Mouse (Mus musculus) myocyte (in vitro differentiated cells): ENCODE results near the gene Vps52.

Experiments
- CEBPB ChIP-seq: IDR thresholded peaks from 2 replicates; pipeline ENCODE4 v1.6.1; 2011; ENCODE audit warnings: mild to moderate bottlenecking, moderate library complexity; ENCODE audit not compliant: poor library complexity, insufficient read depth, severe bottlenecking
- E2F4 ChIP-seq: IDR thresholded peaks from one replicate; pipeline ENCODE4 v1.6.1; 2011; ENCODE audit warnings: mild to moderate bottlenecking, control low read depth, moderate library complexity; ENCODE audit not compliant: insufficient read depth
- MAX ChIP-seq: IDR thresholded peaks from one replicate; pipeline ENCODE4 v1.6.1; 2011; ENCODE audit warnings: low read depth, mild to moderate bottlenecking, control low read depth
- MYOD1 ChIP-seq, 3 experiments: IDR thresholded peaks; one replicate each; pipeline ENCODE4 v1.6.1; 2011; ENCODE audit warnings: control low read depth in 2 of 3, low read depth in 2 of 3, mild to moderate bottlenecking in 2 of 3, moderate library complexity in 1 of 3; ENCODE audit not compliant: insufficient read length in 2 of 3, control insufficient read depth in 1 of 3
- MYOG ChIP-seq, 3 experiments: IDR thresholded peaks; one replicate each; pipeline ENCODE4 v1.6.1; 2011; ENCODE audit warnings: control low read depth in 2 of 3, low read depth in 2 of 3, mild to moderate bottlenecking in 2 of 3; ENCODE audit not compliant: insufficient read length in 2 of 3, control insufficient read depth in 1 of 3, insufficient read depth in 1 of 3
- POLR2A ChIP-seq: IDR thresholded peaks from one replicate; pipeline ENCODE4 v1.6.1; 2011; ENCODE audit warnings: low read depth, mild to moderate bottlenecking, control low read depth, moderate library complexity; ENCODE audit not compliant: insufficient read length
- POLR2AphosphoS2 ChIP-seq: IDR thresholded peaks from one replicate; pipeline ENCODE4 v1.6.1; 2011; ENCODE audit warnings: low read depth, control low read depth; ENCODE audit not compliant: insufficient read length
- REST ChIP-seq: IDR thresholded peaks from one replicate; pipeline ENCODE4 v1.6.1; 2011; ENCODE audit warnings: mild to moderate bottlenecking, control low read depth, moderate library complexity; ENCODE audit not compliant: insufficient read depth, insufficient read length
- SRF ChIP-seq: IDR thresholded peaks from one replicate; pipeline ENCODE4 v1.6.1; 2011; ENCODE audit warnings: low read depth; ENCODE audit not compliant: control insufficient read depth, insufficient read length
- TCF12 ChIP-seq: IDR thresholded peaks from one replicate; pipeline ENCODE4 v1.6.1; 2011; ENCODE audit warnings: mild to moderate bottlenecking, control low read depth; ENCODE audit not compliant: poor library complexity, insufficient read depth, severe bottlenecking
- TCF3 ChIP-seq: IDR thresholded peaks from one replicate; pipeline ENCODE4 v1.6.1; 2011; ENCODE audit warnings: low read depth, control low read depth; ENCODE audit not compliant: insufficient read length
- USF1 ChIP-seq: IDR thresholded peaks from one replicate; pipeline ENCODE4 v1.6.1; 2011; ENCODE audit warnings: low read depth, mild to moderate bottlenecking, control low read depth, moderate library complexity

GRCm38 (mm10) chr17:33947430-33948089 is 8.1 kb upstream of the Vps52 start:
- TF ChIP-seq POLR2A (no peak), POLR2AphosphoS2 (no peak), USF1 (no peak), REST (no peak), MYOG (IDR thresholded peaks at IDR 0.05; ENCODE audit: control insufficient read depth in 1 of 3, insufficient read depth in 1 of 3, insufficient read length in 2 of 3, low read depth in 2 of 3) (no peak), MAX (no peak), E2F4 (no peak), TCF12 (no peak), MYOD1 (IDR thresholded peaks at IDR 0.05; ENCODE audit: control insufficient read depth in 1 of 3, insufficient read length in 2 of 3, low read depth in 2 of 3) (no peak), SRF (no peak), CEBPB (no peak), TCF3 (no peak)
